In the genomic region with DNA sequence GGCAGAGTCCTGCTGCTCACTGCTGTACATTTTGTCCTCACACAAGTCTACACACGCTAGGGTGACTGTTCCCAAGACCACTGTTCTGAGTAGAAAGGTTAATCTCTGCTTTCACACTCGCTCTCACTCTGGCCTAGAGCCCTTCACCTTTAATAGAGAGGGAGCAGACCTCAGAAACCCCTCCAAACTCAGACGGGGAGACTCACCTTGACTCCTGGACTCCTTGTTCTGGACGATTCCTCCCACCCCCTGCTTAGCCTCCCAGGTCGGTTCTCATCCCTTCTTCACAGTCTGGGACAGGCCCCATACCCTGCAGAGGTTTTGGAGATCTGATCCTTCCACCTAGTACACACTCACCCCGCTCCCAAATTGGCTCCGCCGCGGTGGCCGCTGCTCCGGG, we compare ENCODE assay signal across 8 mouse cellular contexts. TPM values are rescaled to one million over a fixed set of nuclear protein-coding genes. Genes with fewer than 3 reads are reported as not detected.
DNase-seq lines count a peak whose midpoint lies in the region; ATAC-seq and TF ChIP-seq lines count a peak whose summit lies in the region.

No protein-coding gene starts in this region.

- under 1% methylated on average over 11 of the region's 11 CpGs for WGBS in hindbrain, postnatal 0 days
- WGBS in neural tube, embryonic 12.5 days, result 4% methylated on average over 11 of the region's 11 CpGs

- ATAC-seq in hindbrain, postnatal 0 days, result no peak
- ATAC-seq in neural tube, embryonic 12.5 days (ENCODE audit: low FRiP score, low read depth), result peak; percentile 26; the same call in 1 of the 2 replicates

- H3K9me3 ChIP-seq in hindbrain, postnatal 0 days (ENCODE audit: low read length), result no peaks in the 10 kb centered on the region
- H3K9me3 ChIP-seq in neural tube, embryonic 12.5 days, result no peaks in the 10 kb centered on the region

- peak overlapping the region; percentile 54 for H3K27ac ChIP-seq in left cerebral cortex, adult 2 months
- peak overlapping the region; percentile 82 for H3K27ac ChIP-seq in hindbrain, postnatal 0 days
- peak overlapping the region; percentile 37; the same call in 1 of the 2 replicates for H3K27ac ChIP-seq in neural tube, embryonic 12.5 days

- peak overlapping the region; percentile 82 for H3K9ac ChIP-seq in hindbrain, postnatal 0 days (replicated peaks; ENCODE audit: low read length)
- peak overlapping the region; percentile 87 for H3K9ac ChIP-seq in neural tube, embryonic 12.5 days

- peaks cover 5% of the 10 kb centered on the region for H3K4me1 ChIP-seq in hindbrain, postnatal 0 days (ENCODE audit: insufficient read depth, low read length)
- H3K4me1 ChIP-seq in neural tube, embryonic 12.5 days, result peaks cover 47% of the 10 kb centered on the region

- intact Hi-C loops in left cerebral cortex, adult 2 months (cut with DNase I), result loop anchor here (10.0 kb wide), 2 partner anchors 455 to 525 kb away; a partner anchor contains a TSS
- intact Hi-C loops in left cerebral cortex, postnatal 25 days (cut with DNase I), result loop anchor here (10.0 kb wide), 1 partner anchor 525 kb away; a partner anchor contains a TSS

- H3K4me3 ChIP-seq in left cerebral cortex, adult 2 months, result peak overlapping the region; percentile 81
- peak overlapping the region; percentile 73 for H3K4me3 ChIP-seq in hindbrain, postnatal 0 days (ENCODE audit: low read length)
- peak overlapping the region; percentile 76 for H3K4me3 ChIP-seq in neural tube, embryonic 12.5 days

- no peak for TF ChIP-seq CTCF in left cerebral cortex, adult 2 months (IDR thresholded peaks at IDR 0.05)
- TF ChIP-seq CTCF in hindbrain, postnatal 0 days (IDR thresholded peaks at IDR 0.05; ENCODE audit: low read depth), result no peak

- no peaks in the 10 kb centered on the region for H3K27me3 ChIP-seq in hindbrain, postnatal 0 days (ENCODE audit: insufficient read depth, low read length)
- H3K27me3 ChIP-seq in neural tube, embryonic 12.5 days (replicated peaks), result no peaks in the 10 kb centered on the region

- peaks cover 13% of the 10 kb centered on the region for H3K36me3 ChIP-seq in hindbrain, postnatal 0 days (ENCODE audit: insufficient read depth, low read length)
- H3K36me3 ChIP-seq in neural tube, embryonic 12.5 days, result peaks cover 26% of the 10 kb centered on the region

- DNase-seq in left cerebral cortex, adult 2 months (ENCODE audit: extremely low spot score in 1 of 2, low spot score in 2 of 2), result peak in 1 of 2 experiments; percentile 10
- no peak for DNase-seq in left cerebral cortex, postnatal 25 days (ENCODE audit: low spot score in 2 of 2)
- DNase-seq in c-Kit-negative CD71-positive TER-119-positive erythroid progenitor cells, embryonic 14.5 days (ENCODE audit: low read depth, low spot score), result peak; percentile 32
- DNase-seq in hindbrain, postnatal 0 days (ENCODE audit: low spot score), result no peak
- no peak for DNase-seq in retina, postnatal 1 day
- DNase-seq in gastrocnemius, adult 8-10 months (ENCODE audit: low spot score in 2 of 2), result no peak
- no peak for DNase-seq in left cerebral cortex, adult 9 months (ENCODE audit: low spot score in 2 of 2)

- H3K4me2 ChIP-seq in hindbrain, postnatal 0 days (ENCODE audit: low read depth, low read length), result peak overlapping the region; percentile 82
- H3K4me2 ChIP-seq in neural tube, embryonic 12.5 days (replicated peaks), result peak overlapping the region; percentile 88

RNA-seq across cellular contexts. Expression of a gene that starts 6.4 kb away (rescaled TPM):
- total RNA-seq in left cerebral cortex, adult 2 months (2021), result 10 to 100 TPM; 39.0 to 39.7 TPM
- total RNA-seq in left cerebral cortex, postnatal 25 days (2021), result 10 to 100 TPM; 31.7 to 32.4 TPM
- 36.0 and 54.9 TPM in 2 replicates for total RNA-seq in hindbrain, postnatal 0 days (2014; rRNA removed)
- 25.0 TPM in 2 replicates for polyA plus RNA-seq in hindbrain, postnatal 0 days (2015; fragmentation: Nextera tagmentation; extraction: Ambion mirVana)
- 33.8 and 36.2 TPM in 2 replicates for polyA plus RNA-seq in neural tube, embryonic 12.5 days (2016; fragmentation: Nextera tagmentation; extraction: Ambion mirVana)
- total RNA-seq in gastrocnemius, adult 8-10 months (2022), result 10 to 100 TPM; 25.3 to 30.3 (median 26.4) TPM

RNA-seq across cellular contexts. Expression of a gene that starts 8.1 kb away (rescaled TPM):
- 100 to 1,000 TPM in 1 of 2 experiments, 10 to 100 TPM in 1; 97.4 to 104 TPM for total RNA-seq in left cerebral cortex, adult 2 months (2021)
- 100 to 1,000 TPM; 101 to 114 TPM for total RNA-seq in left cerebral cortex, postnatal 25 days (2021)
- 86.2 and 118 TPM in 2 replicates for total RNA-seq in hindbrain, postnatal 0 days (2014; rRNA removed)
- polyA plus RNA-seq in hindbrain, postnatal 0 days (2015; fragmentation: Nextera tagmentation; extraction: Ambion mirVana), result 256 and 272 TPM in 2 replicates
- 251 and 257 TPM in 2 replicates for polyA plus RNA-seq in neural tube, embryonic 12.5 days (2016; fragmentation: Nextera tagmentation; extraction: Ambion mirVana)
- 100 to 1,000 TPM in 2 of 4 experiments, 10 to 100 TPM in 2; 88.7 to 116 (median 107) TPM for total RNA-seq in gastrocnemius, adult 8-10 months (2022)

RNA-seq across cellular contexts. Expression of a gene that starts 14.0 kb away (rescaled TPM):
- total RNA-seq in left cerebral cortex, adult 2 months (2021), result 10 to 100 TPM; 30.9 to 31.1 TPM
- total RNA-seq in left cerebral cortex, postnatal 25 days (2021), result 10 to 100 TPM; 26.2 to 30.7 TPM
- total RNA-seq in hindbrain, postnatal 0 days (2014; rRNA removed), result 27.7 and 33.4 TPM in 2 replicates
- 20.8 and 22.1 TPM in 2 replicates for polyA plus RNA-seq in hindbrain, postnatal 0 days (2015; fragmentation: Nextera tagmentation; extraction: Ambion mirVana)
- polyA plus RNA-seq in neural tube, embryonic 12.5 days (2016; fragmentation: Nextera tagmentation; extraction: Ambion mirVana), result 24.5 and 25.2 TPM in 2 replicates
- 1 to 10 TPM; 4.8 to 8.1 (median 5.9) TPM for total RNA-seq in gastrocnemius, adult 8-10 months (2022)

RNA-seq across cellular contexts. Expression of a gene that starts 19.1 kb away (rescaled TPM):
- total RNA-seq in left cerebral cortex, adult 2 months (2021), result 10 to 100 TPM; 68.1 to 70.9 TPM
- total RNA-seq in left cerebral cortex, postnatal 25 days (2021), result 10 to 100 TPM; 56.7 to 60.5 TPM
- 40.4 and 41.8 TPM in 2 replicates for total RNA-seq in hindbrain, postnatal 0 days (2014; rRNA removed)
- polyA plus RNA-seq in hindbrain, postnatal 0 days (2015; fragmentation: Nextera tagmentation; extraction: Ambion mirVana), result 6.6 TPM in 2 replicates
- polyA plus RNA-seq in neural tube, embryonic 12.5 days (2016; fragmentation: Nextera tagmentation; extraction: Ambion mirVana), result 19.1 and 22.4 TPM in 2 replicates
- total RNA-seq in gastrocnemius, adult 8-10 months (2022), result 1 to 10 TPM; 1.2 to 2.8 (median 1.5) TPM

RNA-seq across cellular contexts. Expression of a gene that starts 29.3 kb away (rescaled TPM):
- total RNA-seq in left cerebral cortex, adult 2 months (2021), result 10 to 100 TPM; 15.1 to 17.4 TPM
- 10 to 100 TPM in 1 of 2 experiments, 1 to 10 TPM in 1; 9.1 to 12.1 TPM for total RNA-seq in left cerebral cortex, postnatal 25 days (2021)
- 10.5 and 13.1 TPM in 2 replicates for total RNA-seq in hindbrain, postnatal 0 days (2014; rRNA removed)
- 14.2 and 14.5 TPM in 2 replicates for polyA plus RNA-seq in hindbrain, postnatal 0 days (2015; fragmentation: Nextera tagmentation; extraction: Ambion mirVana)
- 17.4 and 20.9 TPM in 2 replicates for polyA plus RNA-seq in neural tube, embryonic 12.5 days (2016; fragmentation: Nextera tagmentation; extraction: Ambion mirVana)
- 1 to 10 TPM; 1.1 to 2.2 (median 1.5) TPM for total RNA-seq in gastrocnemius, adult 8-10 months (2022)
